Mouse (Mus musculus): ENCODE measurements around the gene Fcor. TPM values are rescaled to one million over a fixed set of nuclear protein-coding genes. Genes with fewer than 3 reads are reported as not detected.

Fcor gene
- polyA plus RNA-seq, 1 experiment, result 0.59 TPM

GRCm38 (mm10) chr8:3621199-3621970 lies 50.8 kb downstream of the Fcor start, which contains the start of the genes Xab2 and Pet100:
TSS of gene Xab2 (minus strand) at chr8:3621316.
TSS of gene Pet100 (plus strand) at chr8:3621548.
- peak within 1 kb of the TSS; percentile 83 for H3K27ac ChIP-seq (ENCODE audit: control insufficient read depth, insufficient read depth, low read depth, low read length)
- 0 out of 2 replicates have a peak, but pooled peaks cover 2% of the 10 kb centered on the region for H3K36me3 ChIP-seq (ENCODE audit: control insufficient read depth, insufficient read depth, low read length)
- TF ChIP-seq CTCF (IDR thresholded peaks at IDR 0.05; ENCODE audit: control insufficient read depth, insufficient read depth, insufficient replicate concordance, low read depth, low read length) (no peak), POLR2A (IDR thresholded peaks at IDR 0.05; ENCODE audit: control insufficient read depth, low read depth, low read length) (peak; percentile 91)
- peak within 1 kb of the TSS; percentile 98 for H3K4me3 ChIP-seq (ENCODE audit: control insufficient read depth, low read depth, low read length)
- no peaks in the 10 kb centered on the region for H3K27me3 ChIP-seq (ENCODE audit: control insufficient read depth, insufficient read depth, low read length)
- peaks cover 4% of the 10 kb centered on the region for H3K4me1 ChIP-seq (ENCODE audit: control insufficient read depth, insufficient read depth, low read length)

Other genes starting within 250 kb of the Fcor start
- 47.9 and 51.1 TPM in 2 replicates for gene Pex11g, start 204.7 kb downstream of the Fcor start, polyA plus RNA-seq (2012; rRNA removed)
- 72.2 and 114 TPM in 2 replicates for gene Tex45, start 201.5 kb downstream of the Fcor start, polyA plus RNA-seq (2012; rRNA removed)
- gene Zfp358, start 179.2 kb downstream of the Fcor start, polyA plus RNA-seq (2012; rRNA removed), result 3.8 and 3.9 TPM in 2 replicates
- gene Mcoln1, start 171.9 kb downstream of the Fcor start, polyA plus RNA-seq (2012; rRNA removed), result 39.7 and 46.5 TPM in 2 replicates
- gene Pnpla6, start 157.0 kb downstream of the Fcor start, polyA plus RNA-seq (2012; rRNA removed), result 12.4 and 17.8 TPM in 2 replicates
- 0.14 TPM in 1 of 2 replicates, not detected in the other for gene C330021F23Rik, start 104.4 kb downstream of the Fcor start, polyA plus RNA-seq (2012; rRNA removed)
- gene Camsap3, start 85.1 kb downstream of the Fcor start, polyA plus RNA-seq (2012; rRNA removed), result 28.7 and 34.4 TPM in 2 replicates
- gene Xab2, start 51.0 kb downstream of the Fcor start, polyA plus RNA-seq (2012; rRNA removed), result 58.6 and 65.9 TPM in 2 replicates
- 23.6 and 31.5 TPM in 2 replicates for gene Pet100, start 50.8 kb downstream of the Fcor start, polyA plus RNA-seq (2012; rRNA removed)
- gene Pcp2, start 46.8 kb downstream of the Fcor start, polyA plus RNA-seq (2012; rRNA removed), result not detected in 2 replicates
- 81.4 and 134 TPM in 2 replicates for gene Stxbp2, start 41.4 kb downstream of the Fcor start, polyA plus RNA-seq (2012; rRNA removed)
- gene Retn, start 16.6 kb downstream of the Fcor start, polyA plus RNA-seq (2012; rRNA removed), result 3.7 and 6.3 TPM in 2 replicates
- gene Mcemp1, start 6.6 kb downstream of the Fcor start, polyA plus RNA-seq (2012; rRNA removed), result 0.06 and 0.44 TPM in 2 replicates
- gene Trappc5, start 3.9 kb upstream of the Fcor start, polyA plus RNA-seq (2012; rRNA removed), result 13.6 TPM in 2 replicates
- 0.12 and 0.23 TPM in 2 replicates for gene Fcer2a, start 21.8 kb upstream of the Fcor start, polyA plus RNA-seq (2012; rRNA removed)
- 17.6 and 42.1 TPM in 2 replicates for gene Clec4g, start 48.3 kb upstream of the Fcor start, polyA plus RNA-seq (2012; rRNA removed)
- gene Cd209a, start 76.6 kb upstream of the Fcor start, polyA plus RNA-seq (2012; rRNA removed), result 0.08 TPM in 1 of 2 replicates, not detected in the other
- not detected in 2 replicates for gene Cd209e, start 181.9 kb upstream of the Fcor start, polyA plus RNA-seq (2012; rRNA removed)
- 0.12 TPM in 1 of 2 replicates, not detected in the other for gene Cd209d, start 206.2 kb upstream of the Fcor start, polyA plus RNA-seq (2012; rRNA removed)

All from testis, adult 2 months (tissue).